Mouse (Mus musculus) embryonic facial prominence, embryonic 15.5 days (tissue): ENCODE data around the gene Smtn. TPM values are rescaled to one million over a fixed set of nuclear protein-coding genes. Genes with fewer than 3 reads are reported as not detected.

ENCODE experiments used
- ATAC-seq: fragments of 200-750 bp; cut with Nextera tagmentation; 2 replicates; pipeline ENCODE4 v1.8.0; 2017; ENCODE audit warnings: low read depth, moderate TSS enrichment; ENCODE audit not compliant: insufficient number of reproducible peaks, low FRiP score, low TSS enrichment
- H3K27ac ChIP-seq: fragments of 300-500 bp; sonication (generic); replicated peaks from 2 replicates; pipeline ENCODE4 v1.5.1; 2015; ENCODE audit warnings: mild to moderate bottlenecking, inconsistent platforms
- H3K27me3 ChIP-seq: fragments of 300-500 bp; sonication (generic); 2 replicates; pipeline ENCODE4 v1.6.1; 2015; ENCODE audit warnings: inconsistent platforms
- H3K36me3 ChIP-seq: fragments of 300-500 bp; sonication (generic); 2 replicates; pipeline ENCODE4 v1.6.1; 2015; ENCODE audit warnings: mild to moderate bottlenecking, inconsistent platforms
- H3K4me1 ChIP-seq: fragments of 300-500 bp; sonication (generic); 2 replicates; pipeline ENCODE4 v1.6.1; 2015; ENCODE audit warnings: inconsistent platforms
- H3K4me2 ChIP-seq: fragments of 300-500 bp; sonication (generic); replicated peaks from 2 replicates; pipeline ENCODE4 v1.6.1; 2015; ENCODE audit warnings: mild to moderate bottlenecking, inconsistent platforms
- H3K4me3 ChIP-seq: fragments of 300-500 bp; sonication (generic); replicated peaks from 2 replicates; pipeline ENCODE4 v1.5.1; 2015; ENCODE audit warnings: mild to moderate bottlenecking, inconsistent platforms
- H3K9ac ChIP-seq: fragments of 300-500 bp; sonication (generic); 2 replicates; pipeline ENCODE4 v1.6.1; 2015; ENCODE audit warnings: inconsistent platforms
- H3K9me3 ChIP-seq: fragments of 300-500 bp; sonication (generic); replicated peaks from 2 replicates; pipeline ENCODE4 v1.6.1; 2016; ENCODE audit warnings: inconsistent platforms
- WGBS: fragments of 180-500 bp; shearing (Covaris S2); methylation state at CpG from one replicate; pipeline ENCODE4 v1.1.7; 2015; 5-methylcytosine and 5-hydroxymethylcytosine counted together
- polyA plus RNA-seq: library from polyadenylated mRNA; unstranded; fragments of >200 nt; fragmentation: Nextera tagmentation; extraction: Ambion mirVana; gene quantifications from 2 replicates; pipeline ENCODE4 v1.2.1, GENCODE M21; 2015

The Smtn gene
- polyA plus RNA-seq, 1 experiment from 2014 or later = 89.2 TPM

GRCm38 (mm10) chr11:3547047-3547446 is 6.6 kb upstream of the Smtn start:
- WGBS = 69% methylated on average over 2 of the region's 2 CpGs

GRCm38 (mm10) chr11:3546242-3546562 is 5.8 kb upstream of the Smtn start:
- 0 out of 2 replicates have a peak, but pooled peaks cover 5% of the 10 kb centered on the region for H3K9me3 ChIP-seq
- H3K27ac ChIP-seq = 0 out of 2 replicates have a peak overlapping the region, but pooled peaks have one; percentile 28
- H3K4me2 ChIP-seq = no peak overlapping the region
- H3K27me3 ChIP-seq = no peaks in the 10 kb centered on the region
- no peak overlapping the region for H3K9ac ChIP-seq
- ATAC-seq = no peak
- 19% methylated on average over 1 of the region's 1 CpGs for WGBS
- no peak overlapping the region for H3K4me3 ChIP-seq
- H3K36me3 ChIP-seq = no peaks in the 10 kb centered on the region
- peaks cover 26% of the 10 kb centered on the region for H3K4me1 ChIP-seq

More at GRCm38 (mm10) chr11:3547047-3547446, 6.6 kb upstream of the Smtn start:
- no peaks in the 10 kb centered on the region for H3K36me3 ChIP-seq
- ATAC-seq = no peak
- H3K27ac ChIP-seq = no peak overlapping the region
- H3K27me3 ChIP-seq = no peaks in the 10 kb centered on the region
- no peak overlapping the region for H3K4me2 ChIP-seq
- H3K9ac ChIP-seq = no peak overlapping the region
- H3K4me1 ChIP-seq = peaks cover 24% of the 10 kb centered on the region
- no peak overlapping the region for H3K4me3 ChIP-seq
- H3K9me3 ChIP-seq = 0 out of 2 replicates have a peak, but pooled peaks cover 5% of the 10 kb centered on the region

GRCm38 (mm10) chr11:3545531-3546241 is 5.3 kb upstream of the Smtn start:
- WGBS = 12% methylated on average over 9 of the region's 9 CpGs
- peaks cover 26% of the 10 kb centered on the region for H3K4me1 ChIP-seq
- ATAC-seq = no peak
- 0 out of 2 replicates have a peak, but pooled peaks cover 5% of the 10 kb centered on the region for H3K9me3 ChIP-seq
- H3K4me3 ChIP-seq = no peak overlapping the region
- no peaks in the 10 kb centered on the region for H3K36me3 ChIP-seq
- no peaks in the 10 kb centered on the region for H3K27me3 ChIP-seq
- H3K4me2 ChIP-seq = no peak overlapping the region
- H3K27ac ChIP-seq = 0 out of 2 replicates have a peak overlapping the region, but pooled peaks have one; percentile 28
- no peak overlapping the region for H3K9ac ChIP-seq

GRCm38 (mm10) chr11:3544409-3544808 is 4.0 kb upstream of the Smtn start:
- H3K36me3 ChIP-seq = no peaks in the 10 kb centered on the region

GRCm38 (mm10) chr11:3543001-3543400 is 2.6 kb upstream of the Smtn start:
- no peak overlapping the region for H3K4me2 ChIP-seq
- peaks cover 39% of the 10 kb centered on the region for H3K4me1 ChIP-seq
- peak overlapping the region; percentile 81 for H3K27ac ChIP-seq
- no peak overlapping the region for H3K4me3 ChIP-seq
- H3K27me3 ChIP-seq = no peaks in the 10 kb centered on the region
- 11% methylated on average over 5 of the region's 5 CpGs for WGBS
- H3K9me3 ChIP-seq = 0 out of 2 replicates have a peak, but pooled peaks cover 5% of the 10 kb centered on the region
- H3K9ac ChIP-seq = no peak overlapping the region
- H3K36me3 ChIP-seq = no peaks in the 10 kb centered on the region
- peak; percentile 78 for ATAC-seq

More at GRCm38 (mm10) chr11:3544409-3544808, 4.0 kb upstream of the Smtn start:
- Histone ChIP-seq H3K27ac (no peak overlapping the region), H3K4me1 (peaks cover 31% of the 10 kb centered on the region), H3K4me2 (no peak overlapping the region), H3K4me3 (no peak overlapping the region), H3K9me3 (0 out of 2 replicates have a peak, but pooled peaks cover 5% of the 10 kb centered on the region), H3K9ac (no peak overlapping the region), H3K27me3 (no peaks in the 10 kb centered on the region)
- ATAC-seq = no peak
- 94% methylated on average over 5 of the region's 5 CpGs for WGBS

GRCm38 (mm10) chr11:3541932-3542331 is 1.5 kb upstream of the Smtn start:
- Histone ChIP-seq H3K36me3 (no peaks in the 10 kb centered on the region), H3K9ac (no peak overlapping the region), H3K4me1 (peaks cover 50% of the 10 kb centered on the region), H3K27me3 (no peaks in the 10 kb centered on the region), H3K27ac (peak overlapping the region; percentile 81; the same call in 1 of the 2 replicates), H3K9me3 (0 out of 2 replicates have a peak, but pooled peaks cover 5% of the 10 kb centered on the region), H3K4me3 (no peak overlapping the region), H3K4me2 (no peak overlapping the region)
- ATAC-seq = no peak
- WGBS = 57% methylated on average over 3 of the region's 3 CpGs

GRCm38 (mm10) chr11:3539826-3540196 is 601 bp downstream of the Smtn start:
- H3K4me3 ChIP-seq = peak overlapping the region; percentile 70
- H3K27ac ChIP-seq = no peak overlapping the region
- H3K9ac ChIP-seq = no peak overlapping the region
- WGBS = 72% methylated on average over 4 of the region's 4 CpGs
- H3K9me3 ChIP-seq = 0 out of 2 replicates have a peak, but pooled peaks cover 5% of the 10 kb centered on the region
- peaks cover 60% of the 10 kb centered on the region for H3K4me1 ChIP-seq
- ATAC-seq = no peak
- H3K27me3 ChIP-seq = no peaks in the 10 kb centered on the region
- peak overlapping the region; percentile 85 for H3K4me2 ChIP-seq
- no peaks in the 10 kb centered on the region; the same call in 1 of the 2 replicates for H3K36me3 ChIP-seq

GRCm38 (mm10) chr11:3539111-3539825 is 1.1 kb downstream of the Smtn start:
- H3K27ac ChIP-seq = no peak overlapping the region; the same call in 1 of the 2 replicates
- peaks cover 63% of the 10 kb centered on the region for H3K4me1 ChIP-seq
- 5% methylated on average over 33 of the region's 33 CpGs for WGBS
- H3K4me2 ChIP-seq = peak overlapping the region; percentile 85
- no peaks in the 10 kb centered on the region for H3K27me3 ChIP-seq
- H3K36me3 ChIP-seq = no peaks in the 10 kb centered on the region; the same call in 1 of the 2 replicates
- peak overlapping the region; percentile 70 for H3K4me3 ChIP-seq
- peak; percentile 85 for ATAC-seq
- peak overlapping the region; percentile 67 for H3K9ac ChIP-seq
- 0 out of 2 replicates have a peak, but pooled peaks cover under 1% of the 10 kb centered on the region for H3K9me3 ChIP-seq

GRCm38 (mm10) chr11:3538341-3538740 is 2.1 kb downstream of the Smtn start:
- peak overlapping the region; percentile 67 for H3K9ac ChIP-seq
- peaks cover 59% of the 10 kb centered on the region for H3K4me1 ChIP-seq
- no peak for ATAC-seq
- WGBS = 63% methylated on average over 4 of the region's 4 CpGs
- H3K4me3 ChIP-seq = peak overlapping the region; percentile 70
- peaks cover 5% of the 10 kb centered on the region for H3K36me3 ChIP-seq
- no peaks in the 10 kb centered on the region for H3K27me3 ChIP-seq
- H3K4me2 ChIP-seq = peak overlapping the region; percentile 85
- H3K27ac ChIP-seq = no peak overlapping the region
- H3K9me3 ChIP-seq = no peaks in the 10 kb centered on the region

GRCm38 (mm10) chr11:3537711-3538110 is 2.7 kb downstream of the Smtn start:
- Histone ChIP-seq H3K4me2 (peak overlapping the region; percentile 85), H3K9ac (peak overlapping the region; percentile 67; the same call in 1 of the 2 replicates), H3K4me3 (peak overlapping the region; percentile 70), H3K4me1 (peaks cover 53% of the 10 kb centered on the region), H3K9me3 (no peaks in the 10 kb centered on the region), H3K27ac (0 out of 2 replicates have a peak overlapping the region, but pooled peaks have one; percentile 7), H3K36me3 (peaks cover 12% of the 10 kb centered on the region), H3K27me3 (no peaks in the 10 kb centered on the region)
- WGBS = 81% methylated on average over 3 of the region's 3 CpGs
- no peak for ATAC-seq

- Histone ChIP-seq H3K4me3 (no peak overlapping the region), H3K9ac (no peak overlapping the region), H3K36me3 (peaks cover 20% of the 10 kb centered on the region), H3K4me2 (peak overlapping the region; percentile 85), H3K27ac (peak overlapping the region; percentile 97; the same call in 1 of the 2 replicates), H3K4me1 (peaks cover 44% of the 10 kb centered on the region), H3K9me3 (no peaks in the 10 kb centered on the region), H3K27me3 (no peaks in the 10 kb centered on the region)
- no peak for ATAC-seq
- 92% methylated on average over 5 of the region's 5 CpGs for WGBS
Measured at GRCm38 (mm10) chr11:3536745-3537333, 3.6 kb downstream of the Smtn start.
